Mouse (Mus musculus) forebrain, embryonic 15.5 days (tissue): ENCODE data around the gene Ndufv3. TPM values are rescaled to one million over a fixed set of nuclear protein-coding genes. Genes with fewer than 3 reads are reported as not detected.

Experiments
- ATAC-seq: fragments of 200-750 bp; cut with Nextera tagmentation; replicated peaks from 2 replicates; pipeline ENCODE4 v1.8.0; 2017; ENCODE audit warnings: mild to moderate bottlenecking, moderate TSS enrichment, moderate library complexity
- H3K27ac ChIP-seq: fragments of 300-500 bp; sonication (generic); replicated peaks from 2 replicates; pipeline ENCODE4 v1.5.1; 2015; ENCODE audit warnings: mild to moderate bottlenecking, inconsistent platforms
- H3K27me3 ChIP-seq: fragments of 300-500 bp; sonication (generic); 2 replicates; pipeline ENCODE4 v1.6.1; 2015; ENCODE audit warnings: inconsistent platforms
- H3K36me3 ChIP-seq: fragments of 300-500 bp; sonication (generic); 2 replicates; pipeline ENCODE4 v1.6.1; 2015; ENCODE audit warnings: mild to moderate bottlenecking, inconsistent platforms
- H3K4me1 ChIP-seq: fragments of 300-500 bp; sonication (generic); 2 replicates; pipeline ENCODE4 v1.6.1; 2015; ENCODE audit warnings: inconsistent platforms
- H3K4me2 ChIP-seq: fragments of 300-500 bp; sonication (generic); replicated peaks from 2 replicates; pipeline ENCODE4 v1.6.1; 2015; ENCODE audit warnings: mild to moderate bottlenecking, inconsistent platforms
- H3K4me3 ChIP-seq: fragments of 300-500 bp; sonication (generic); 2 replicates; pipeline ENCODE4 v1.5.1; 2015; ENCODE audit warnings: mild to moderate bottlenecking, inconsistent platforms
- H3K9ac ChIP-seq: fragments of 300-500 bp; sonication (generic); replicated peaks from 2 replicates; pipeline ENCODE4 v1.6.1; 2015; ENCODE audit warnings: mild to moderate bottlenecking, inconsistent platforms
- H3K9me3 ChIP-seq: fragments of 300-500 bp; sonication (generic); 2 replicates; pipeline ENCODE4 v1.6.1; 2016; ENCODE audit warnings: inconsistent platforms
- WGBS: fragments of 180-500 bp; shearing (Covaris S2); methylation state at CpG from one replicate; pipeline ENCODE4 v1.1.7; 2015; ENCODE audit warnings: mixed read lengths; 5-methylcytosine and 5-hydroxymethylcytosine counted together
- polyA plus RNA-seq: library from polyadenylated mRNA; unstranded; fragments of >200 nt; fragmentation: Nextera tagmentation; extraction: Ambion mirVana; gene quantifications from 2 replicates; pipeline ENCODE4 v1.2.1, GENCODE M21; 2015

The Ndufv3 gene
- 334 and 349 TPM in 2 replicates for polyA plus RNA-seq

- Histone ChIP-seq H3K4me3 (peak within 1 kb of the TSS; percentile 69), H3K36me3 (peaks cover 7% of the 10 kb centered on the region), H3K9ac (peak within 1 kb of the TSS; percentile 66), H3K4me2 (peak within 1 kb of the TSS; percentile 57), H3K27me3 (no peaks in the 10 kb centered on the region), H3K4me1 (peaks cover 30% of the 10 kb centered on the region), H3K9me3 (no peaks in the 10 kb centered on the region), H3K27ac (peak within 1 kb of the TSS; percentile 85)
- peak; percentile 96 for ATAC-seq
- WGBS: under 1% methylated on average over 45 of the region's 45 CpGs
These were observed at the start of gene Ndufv3, which contains the start of gene Wdr4 for GRCm38 (mm10) chr17:31519946-31520838. TSS of gene Ndufv3 (plus strand) at chr17:31520115. TSS of gene Wdr4 (minus strand) at chr17:31519980.

DNA sequence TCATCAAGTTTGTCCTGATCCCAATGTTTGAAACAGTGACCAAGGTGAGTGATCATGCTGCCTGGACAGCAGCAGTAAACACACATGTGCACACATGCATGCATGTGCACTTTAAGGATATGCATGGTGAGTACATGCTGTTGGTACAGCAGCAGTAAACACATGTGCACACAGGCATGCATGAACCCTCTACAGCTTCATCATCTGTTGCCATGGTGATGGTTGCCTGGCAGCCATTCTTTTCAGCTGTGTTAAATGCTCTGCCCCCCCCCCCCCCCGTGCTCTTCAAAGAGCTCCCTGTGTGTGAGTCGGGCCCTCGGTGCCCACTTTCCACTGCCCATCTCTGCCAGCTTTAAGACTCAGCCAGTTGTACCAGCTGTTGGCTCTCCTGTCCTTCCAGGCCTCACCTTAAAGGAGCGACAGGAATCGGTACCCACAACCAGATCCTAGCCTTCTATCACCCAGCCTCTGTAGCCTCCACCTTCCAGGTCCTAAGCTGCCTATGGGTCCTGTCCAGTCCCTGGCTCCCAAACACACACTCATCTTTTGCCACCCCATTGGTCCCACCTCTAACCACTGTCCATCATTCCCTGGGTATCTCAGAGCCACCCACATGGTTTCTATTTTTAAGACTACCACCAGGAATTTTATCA, 49.0 kb upstream of the Ndufv3 start:
- peak; percentile 60 for ATAC-seq
- peaks cover 83% of the 10 kb centered on the region for H3K36me3 ChIP-seq
- H3K4me3 ChIP-seq: no peak overlapping the region
- no peaks in the 10 kb centered on the region for H3K9me3 ChIP-seq
- H3K27me3 ChIP-seq: no peaks in the 10 kb centered on the region
- no peak overlapping the region for H3K4me2 ChIP-seq
- 36% methylated on average over 5 of the region's 5 CpGs for WGBS
- peaks cover 8% of the 10 kb centered on the region for H3K4me1 ChIP-seq
- H3K9ac ChIP-seq: no peak overlapping the region
- no peak overlapping the region for H3K27ac ChIP-seq

- H3K4me1 ChIP-seq: peaks cover 8% of the 10 kb centered on the region
- ATAC-seq: no peak
- H3K36me3 ChIP-seq: peaks cover 54% of the 10 kb centered on the region
- no peaks in the 10 kb centered on the region for H3K27me3 ChIP-seq
- H3K27ac ChIP-seq: no peak overlapping the region
- no peaks in the 10 kb centered on the region for H3K9me3 ChIP-seq
- H3K4me3 ChIP-seq: no peak overlapping the region
- H3K9ac ChIP-seq: no peak overlapping the region
- no peak overlapping the region for H3K4me2 ChIP-seq
- WGBS: 82% methylated on average over 6 of the region's 6 CpGs
These were observed 45.5 kb upstream of the Ndufv3 start for GRCm38 (mm10) chr17:31474388-31474787.

- H3K36me3 ChIP-seq: peaks cover 20% of the 10 kb centered on the region
- no peak for ATAC-seq
- H3K4me2 ChIP-seq: no peak overlapping the region
- no peaks in the 10 kb centered on the region for H3K4me1 ChIP-seq
- no peak overlapping the region for H3K27ac ChIP-seq
- WGBS: 78% methylated on average over 7 of the region's 7 CpGs
- no peaks in the 10 kb centered on the region for H3K9me3 ChIP-seq
- H3K27me3 ChIP-seq: no peaks in the 10 kb centered on the region
- no peak overlapping the region for H3K9ac ChIP-seq
- H3K4me3 ChIP-seq: no peak overlapping the region
These were observed 41.3 kb upstream of the Ndufv3 start for GRCm38 (mm10) chr17:31478606-31479005.

- Histone ChIP-seq H3K27me3 (no peaks in the 10 kb centered on the region), H3K9ac (no peak overlapping the region), H3K4me2 (no peak overlapping the region), H3K9me3 (no peaks in the 10 kb centered on the region), H3K27ac (no peak overlapping the region), H3K36me3 (peaks cover 14% of the 10 kb centered on the region), H3K4me3 (no peak overlapping the region), H3K4me1 (no peaks in the 10 kb centered on the region)
- ATAC-seq: no peak
- WGBS: 64% methylated on average over 11 of the region's 11 CpGs
These were observed 40.6 kb upstream of the Ndufv3 start for GRCm38 (mm10) chr17:31479108-31479844.

GRCm38 (mm10) chr17:31486616-31487198, 33.2 kb upstream of the Ndufv3 start:
- no peak overlapping the region for H3K4me3 ChIP-seq
- no peaks in the 10 kb centered on the region for H3K9me3 ChIP-seq
- H3K27ac ChIP-seq: 0 out of 2 replicates have a peak overlapping the region, but pooled peaks have one; percentile 8
- no peaks in the 10 kb centered on the region for H3K36me3 ChIP-seq
- H3K4me1 ChIP-seq: no peaks in the 10 kb centered on the region; the same call in 1 of the 2 replicates
- no peak overlapping the region for H3K4me2 ChIP-seq
- no peak for ATAC-seq
- no peaks in the 10 kb centered on the region for H3K27me3 ChIP-seq
- 66% methylated on average over 10 of the region's 10 CpGs for WGBS
- H3K9ac ChIP-seq: no peak overlapping the region

DNA sequence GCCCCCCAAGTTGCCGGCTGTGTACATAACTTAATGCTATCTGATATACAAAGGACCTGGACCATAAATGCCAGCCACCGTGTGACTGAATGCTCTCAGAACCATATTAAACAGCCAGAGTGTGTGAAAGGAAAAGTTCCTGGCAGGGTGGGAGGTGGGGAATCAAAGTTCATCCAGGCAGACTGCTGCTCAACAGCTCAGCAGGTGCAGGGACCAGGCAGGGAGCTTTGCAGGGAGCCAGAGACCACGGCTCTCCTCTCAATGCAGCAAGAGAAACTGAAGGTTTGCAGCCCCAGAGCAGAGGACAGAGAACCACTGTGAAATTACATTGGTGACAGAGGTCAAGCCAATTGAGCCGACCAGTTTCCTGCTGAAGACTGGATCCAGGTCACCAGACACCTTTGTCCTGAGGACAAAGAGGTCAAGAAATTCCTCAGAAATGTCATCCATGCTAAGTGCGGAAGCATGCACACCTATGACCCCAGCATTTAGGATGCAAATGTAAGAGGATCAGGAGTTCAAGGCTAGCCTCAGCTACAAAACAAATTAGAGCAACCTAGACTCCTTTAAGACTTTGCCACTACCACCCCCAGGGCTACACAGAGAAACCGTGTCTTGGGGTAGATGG, 32.4 kb upstream of the Ndufv3 start:
- no peaks in the 10 kb centered on the region for H3K27me3 ChIP-seq
- 22% methylated on average over 6 of the region's 6 CpGs for WGBS
- no peak for ATAC-seq
- H3K4me3 ChIP-seq: no peak overlapping the region
- H3K4me2 ChIP-seq: no peak overlapping the region
- H3K4me1 ChIP-seq: peaks cover under 1% of the 10 kb centered on the region; the same call in 1 of the 2 replicates
- H3K27ac ChIP-seq: 0 out of 2 replicates have a peak overlapping the region, but pooled peaks have one; percentile 8
- no peaks in the 10 kb centered on the region for H3K36me3 ChIP-seq
- no peak overlapping the region for H3K9ac ChIP-seq
- H3K9me3 ChIP-seq: no peaks in the 10 kb centered on the region

GRCm38 (mm10) chr17:31491355-31491754, 28.6 kb upstream of the Ndufv3 start:
- Histone ChIP-seq H3K4me1 (peaks cover 2% of the 10 kb centered on the region; the same call in 1 of the 2 replicates), H3K27ac (no peak overlapping the region), H3K4me2 (no peak overlapping the region), H3K27me3 (no peaks in the 10 kb centered on the region), H3K9me3 (no peaks in the 10 kb centered on the region), H3K9ac (no peak overlapping the region), H3K4me3 (no peak overlapping the region), H3K36me3 (peaks cover 10% of the 10 kb centered on the region)
- no peak for ATAC-seq

DNA sequence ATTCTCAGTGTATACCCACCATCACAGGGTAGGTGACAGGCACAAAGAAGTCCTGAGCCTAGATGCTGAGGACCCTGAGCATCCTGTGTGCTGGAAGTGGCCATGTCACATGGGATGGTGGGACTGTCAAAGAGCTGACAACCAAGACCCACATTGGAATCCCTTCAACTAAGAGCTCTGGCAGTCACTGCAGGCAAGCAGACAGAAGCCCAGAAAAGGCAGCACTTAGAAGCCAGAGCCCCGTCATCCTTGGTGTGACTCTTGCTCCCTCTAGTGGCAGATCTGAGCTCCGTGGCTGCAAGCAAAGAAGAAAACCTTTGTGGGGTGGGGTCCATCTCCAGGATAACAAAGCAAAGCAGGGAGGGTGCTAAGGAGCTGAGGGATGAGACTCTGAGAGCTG, 27.5 kb upstream of the Ndufv3 start:
- WGBS: 3% methylated on average over 2 of the region's 2 CpGs
- Histone ChIP-seq H3K9me3 (no peaks in the 10 kb centered on the region), H3K4me1 (0 out of 2 replicates have a peak, but pooled peaks cover 2% of the 10 kb centered on the region), H3K4me2 (no peak overlapping the region), H3K9ac (no peak overlapping the region), H3K36me3 (peaks cover 18% of the 10 kb centered on the region), H3K27me3 (no peaks in the 10 kb centered on the region), H3K27ac (no peak overlapping the region; the same call in 1 of the 2 replicates), H3K4me3 (no peak overlapping the region)
- ATAC-seq: peak; percentile 77

DNA sequence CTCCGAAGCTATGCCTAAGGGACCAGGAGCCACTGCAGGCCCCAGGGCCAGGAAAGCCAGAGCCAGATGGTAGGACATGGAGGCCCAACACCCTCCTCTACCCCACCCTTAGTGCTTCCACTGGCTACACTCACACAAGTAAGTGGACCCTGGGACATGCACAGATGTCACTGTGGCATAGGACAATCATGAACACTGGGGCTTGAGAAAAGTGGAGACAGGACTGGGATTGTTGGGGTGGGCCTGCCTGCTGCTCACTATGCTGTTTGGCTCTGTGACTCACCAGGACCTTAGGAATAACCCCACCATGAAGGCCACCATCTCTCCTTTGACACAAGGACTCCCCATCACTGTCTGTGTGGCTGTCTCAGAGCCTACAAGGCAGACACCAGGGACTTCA, 24.9 kb upstream of the Ndufv3 start:
- H3K4me1 ChIP-seq: 0 out of 2 replicates have a peak, but pooled peaks cover 2% of the 10 kb centered on the region
- H3K27ac ChIP-seq: no peak overlapping the region
- no peak overlapping the region for H3K9ac ChIP-seq
- no peak overlapping the region for H3K4me2 ChIP-seq
- peaks cover 38% of the 10 kb centered on the region for H3K36me3 ChIP-seq
- no peak overlapping the region for H3K4me3 ChIP-seq
- ATAC-seq: no peak
- no peaks in the 10 kb centered on the region for H3K9me3 ChIP-seq
- WGBS: 100% methylated on average over 1 of the region's 1 CpGs
- H3K27me3 ChIP-seq: no peaks in the 10 kb centered on the region

DNA sequence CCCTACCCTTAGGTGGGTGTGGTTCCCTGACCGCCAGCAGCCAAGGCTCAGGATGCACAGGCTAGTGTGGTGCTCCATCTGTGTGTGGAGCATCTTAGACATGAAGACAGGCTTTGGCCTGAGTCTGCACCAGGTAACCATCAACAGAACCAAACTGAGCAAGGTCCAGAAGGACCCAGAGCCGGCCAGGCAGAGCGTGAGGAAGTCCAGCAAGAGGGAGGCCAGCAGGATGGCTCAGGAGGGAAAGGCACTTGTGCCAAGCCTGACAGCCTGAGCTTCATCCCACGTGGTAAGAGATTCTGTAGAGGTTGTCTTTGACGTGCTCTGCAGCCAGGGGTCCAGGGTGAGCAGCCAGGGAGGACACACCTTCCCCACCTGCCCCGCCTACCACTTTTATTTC, 22.2 kb upstream of the Ndufv3 start:
- no peak overlapping the region for H3K9ac ChIP-seq
- no peak overlapping the region for H3K27ac ChIP-seq
- 91% methylated on average over 6 of the region's 6 CpGs for WGBS
- no peak for ATAC-seq
- H3K27me3 ChIP-seq: no peaks in the 10 kb centered on the region
- peaks cover 59% of the 10 kb centered on the region for H3K36me3 ChIP-seq
- no peak overlapping the region for H3K4me3 ChIP-seq
- H3K9me3 ChIP-seq: no peaks in the 10 kb centered on the region
- no peaks in the 10 kb centered on the region for H3K4me1 ChIP-seq
- H3K4me2 ChIP-seq: no peak overlapping the region
